Mouse (Mus musculus) neural tube, embryonic 11.5 days (tissue): ENCODE results near the gene Bola1. TPM values are rescaled to one million over a fixed set of nuclear protein-coding genes. Genes with fewer than 3 reads are reported as not detected.
A peak's percentile ranks its signal among the peaks of the same experiment; 100 is the strongest.

Source experiments
- ATAC-seq: fragments of 200-750 bp; cut with Nextera tagmentation; 2 replicates; pipeline ENCODE4 v1.8.0; 2017; ENCODE audit warnings: moderate number of reproducible peaks, mild to moderate bottlenecking, moderate TSS enrichment, moderate library complexity; ENCODE audit not compliant: insufficient read depth, low FRiP score, low TSS enrichment
- DNase-seq: peaks from one replicate; pipeline ENCODE4 v3.0.0-alpha.2; 2015; ENCODE audit warnings: low spot score
- H3K27ac ChIP-seq: fragments of 300-500 bp; sonication (generic); 2 replicates; pipeline ENCODE4 v1.5.1; 2014; ENCODE audit warnings: low read depth, mild to moderate bottlenecking, low read length
- H3K27me3 ChIP-seq: fragments of 300-500 bp; sonication (generic); 2 replicates; pipeline ENCODE4 v1.6.1; 2014; ENCODE audit warnings: mild to moderate bottlenecking, low read length, mixed read lengths; ENCODE audit not compliant: control insufficient read depth, insufficient read depth
- H3K36me3 ChIP-seq: fragments of 300-500 bp; sonication (generic); 2 replicates; pipeline ENCODE4 v1.6.1; 2014; ENCODE audit warnings: mild to moderate bottlenecking, low read length, moderate library complexity, mixed read lengths; ENCODE audit not compliant: control insufficient read depth, insufficient read depth
- H3K4me1 ChIP-seq: fragments of 300-500 bp; sonication (generic); 2 replicates; pipeline ENCODE4 v1.6.1; 2014; ENCODE audit warnings: low read length, mixed read lengths; ENCODE audit not compliant: control insufficient read depth, insufficient read depth
- H3K4me2 ChIP-seq: fragments of 300-500 bp; sonication (generic); 2 replicates; pipeline ENCODE4 v1.6.1; 2014; ENCODE audit warnings: low read depth, mild to moderate bottlenecking, moderate library complexity
- H3K4me3 ChIP-seq: fragments of 300-500 bp; sonication (generic); 2 replicates; pipeline ENCODE4 v1.5.1; 2014; ENCODE audit warnings: low read depth, low read length
- H3K9ac ChIP-seq: fragments of 300-500 bp; sonication (generic); 2 replicates; pipeline ENCODE4 v1.6.1; 2014; ENCODE audit warnings: mild to moderate bottlenecking, low read length
- H3K9me3 ChIP-seq: fragments of 300-500 bp; sonication (generic); 2 replicates; pipeline ENCODE4 v1.6.1; 2016; ENCODE audit warnings: low read length; ENCODE audit not compliant: control insufficient read depth
- WGBS: fragments of 180-500 bp; shearing (Covaris S2); extraction: QIAGEN DNeasy Blood & Tissue Kit; methylation state at CpG from one replicate; pipeline ENCODE4 v1.1.7; 2014; 5-methylcytosine and 5-hydroxymethylcytosine counted together
- polyA plus RNA-seq: library from polyadenylated mRNA; unstranded; fragments of >200 nt; fragmentation: Nextera tagmentation; extraction: Ambion mirVana; gene quantifications from 2 replicates; pipeline ENCODE4 v1.2.1, GENCODE M21; 2014

The Bola1 gene
- polyA plus RNA-seq, 1 experiment from 2014 or later: 70.4 TPM

DNA sequence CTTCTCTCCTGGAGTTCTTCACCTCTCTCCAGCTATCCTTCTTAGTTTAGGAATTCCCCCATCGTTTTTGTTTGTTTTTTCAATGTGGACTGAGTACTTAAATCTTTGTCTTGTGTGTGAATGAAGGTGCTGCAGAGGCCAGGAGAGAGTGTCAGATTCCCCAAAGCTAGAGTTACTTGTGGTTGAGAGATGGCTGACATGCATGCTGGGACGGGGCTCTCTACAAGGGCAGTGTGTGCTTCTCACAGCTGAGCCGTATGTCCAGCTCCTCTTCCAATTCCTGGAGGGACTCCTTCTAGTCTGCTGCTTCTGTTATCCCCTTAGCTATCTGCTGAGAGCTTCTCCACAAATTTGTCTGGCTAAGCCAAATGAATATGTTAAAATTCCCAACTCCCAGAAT lies 16.3 kb upstream of the Bola1 start:
- ATAC-seq (no peak), DNase-seq (no peak)
- no peaks in the 10 kb centered on the region for H3K36me3 ChIP-seq
- no peaks in the 10 kb centered on the region for H3K27me3 ChIP-seq
- peaks cover 9% of the 10 kb centered on the region for H3K4me1 ChIP-seq
- no peak overlapping the region for H3K4me3 ChIP-seq
- H3K4me2 ChIP-seq: no peak overlapping the region
- H3K9me3 ChIP-seq: no peaks in the 10 kb centered on the region
- H3K9ac ChIP-seq: no peak overlapping the region
- 67% methylated on average over 3 of the region's 3 CpGs for WGBS
- H3K27ac ChIP-seq: no peak overlapping the region

DNA sequence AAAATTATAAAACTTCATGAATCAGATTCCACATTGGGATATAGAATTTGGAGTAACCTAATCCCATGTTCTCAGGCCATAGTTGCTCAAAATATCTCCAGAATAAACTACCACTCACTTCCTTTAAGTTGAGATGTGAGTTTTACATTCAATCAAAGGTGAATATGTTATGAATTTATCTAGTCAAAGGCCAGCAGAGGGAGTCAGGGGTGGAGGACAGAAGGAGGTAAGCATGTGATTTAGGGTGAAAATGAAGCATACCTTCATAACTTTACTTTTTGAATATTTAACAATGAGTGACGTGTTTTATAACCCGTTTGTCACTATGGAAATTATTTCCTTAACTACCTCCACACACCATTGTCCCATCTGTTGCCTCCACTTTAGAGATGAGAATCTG lies 15.4 kb upstream of the Bola1 start:
- no peak for DNase-seq
- 97% methylated on average over 2 of the region's 2 CpGs for WGBS

DNA sequence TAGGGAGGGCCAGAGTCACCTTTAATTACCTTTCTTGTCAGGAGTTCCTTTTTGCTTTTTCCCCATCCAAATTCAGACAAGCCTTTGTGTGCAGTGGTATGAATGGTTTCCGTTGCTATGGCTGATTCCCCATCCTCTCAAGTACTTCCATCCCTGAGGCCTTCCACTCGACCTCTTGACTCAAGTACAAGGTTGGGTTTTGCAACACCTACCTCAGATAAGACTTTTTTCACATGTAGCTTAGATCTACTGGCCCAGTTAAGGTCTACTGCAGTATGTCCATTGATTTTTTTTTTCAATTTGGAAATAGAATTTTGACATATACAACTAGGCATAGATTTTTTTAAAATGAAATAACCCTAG lies 12.2 kb upstream of the Bola1 start:
- no peaks in the 10 kb centered on the region for H3K9me3 ChIP-seq
- no peak overlapping the region for H3K9ac ChIP-seq
- WGBS: 76% methylated on average over 2 of the region's 2 CpGs
- H3K27me3 ChIP-seq: no peaks in the 10 kb centered on the region
- no peak for ATAC-seq
- H3K36me3 ChIP-seq: no peaks in the 10 kb centered on the region
- H3K27ac ChIP-seq: no peak overlapping the region
- H3K4me3 ChIP-seq: no peak overlapping the region
- no peaks in the 10 kb centered on the region for H3K4me1 ChIP-seq
- no peak for DNase-seq
- no peak overlapping the region for H3K4me2 ChIP-seq

More for the DNA sequence above, 15.4 kb upstream of the Bola1 start:
- Histone ChIP-seq H3K36me3 (no peaks in the 10 kb centered on the region), H3K9ac (no peak overlapping the region), H3K4me3 (no peak overlapping the region), H3K27ac (no peak overlapping the region), H3K27me3 (no peaks in the 10 kb centered on the region), H3K4me2 (no peak overlapping the region), H3K4me1 (peaks cover 9% of the 10 kb centered on the region), H3K9me3 (no peaks in the 10 kb centered on the region)
- ATAC-seq: no peak

DNA sequence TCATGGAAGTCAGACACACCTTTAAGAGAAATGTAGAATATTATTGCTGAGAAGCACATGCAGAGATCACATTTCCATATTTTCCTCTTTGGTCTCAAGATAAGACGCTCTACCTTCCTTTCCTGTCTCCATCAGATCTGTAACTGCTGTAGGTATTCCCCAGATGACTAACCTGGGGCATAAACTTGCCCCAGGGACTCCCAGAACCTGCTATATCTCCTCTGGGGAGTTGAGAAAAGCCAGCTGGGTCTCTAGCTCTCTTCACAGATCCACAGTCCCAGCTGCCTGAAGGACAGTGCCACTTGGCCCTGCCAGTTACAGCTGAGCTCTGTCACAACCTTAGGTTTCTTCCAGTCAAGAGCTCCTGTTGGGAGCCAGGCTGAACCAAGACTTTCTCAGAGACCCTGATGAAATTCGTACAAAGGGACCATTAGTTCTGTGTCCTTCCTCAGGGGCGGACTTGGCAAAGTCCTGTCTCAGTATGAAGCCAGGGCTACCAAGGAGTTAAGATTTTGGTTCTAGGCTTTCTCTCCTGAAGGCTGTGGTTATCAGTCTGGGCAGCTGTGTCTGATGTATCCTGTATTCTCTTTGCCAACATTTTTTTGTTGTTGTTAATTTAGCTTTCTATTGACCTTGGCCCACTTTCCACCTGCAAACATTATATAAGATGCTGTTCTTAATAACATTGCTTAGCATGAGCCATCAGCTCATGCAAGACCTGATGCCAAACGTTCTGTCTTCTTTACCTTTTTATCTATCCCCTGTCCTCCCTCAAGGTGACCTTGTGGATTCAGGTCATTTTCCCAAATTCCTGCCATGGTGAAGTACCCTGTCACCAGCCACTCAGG lies 11.6 kb upstream of the Bola1 start:
- no peaks in the 10 kb centered on the region for H3K4me1 ChIP-seq
- DNase-seq (no peak), ATAC-seq (no peak)
- H3K4me3 ChIP-seq: no peak overlapping the region
- no peak overlapping the region for H3K9ac ChIP-seq
- no peak overlapping the region for H3K4me2 ChIP-seq
- no peaks in the 10 kb centered on the region for H3K36me3 ChIP-seq
- no peak overlapping the region for H3K27ac ChIP-seq
- no peaks in the 10 kb centered on the region for H3K27me3 ChIP-seq
- no peaks in the 10 kb centered on the region for H3K9me3 ChIP-seq
- WGBS: 77% methylated on average over 4 of the region's 4 CpGs

DNA sequence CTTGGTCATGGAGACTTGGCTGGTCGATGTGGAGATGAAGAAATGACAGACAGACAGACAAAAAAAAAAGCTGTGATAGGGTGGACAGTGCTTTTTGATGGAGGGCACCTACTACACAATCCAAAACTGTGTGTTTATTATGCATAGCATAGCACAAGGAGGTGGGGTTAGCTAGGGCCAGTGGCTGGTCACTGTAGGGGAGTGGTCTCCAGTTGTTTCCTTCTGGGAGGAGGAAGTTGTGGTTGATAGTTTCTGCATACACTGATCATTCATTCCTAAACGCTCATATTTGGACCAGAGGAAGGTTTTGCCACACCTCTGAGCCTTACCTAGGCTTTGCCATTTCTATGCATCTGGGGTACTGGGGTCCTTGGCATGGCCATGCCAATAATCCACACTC lies 10.9 kb upstream of the Bola1 start:
- H3K27ac ChIP-seq: no peak overlapping the region
- DNase-seq: no peak
- ATAC-seq: no peak
- WGBS: 80% methylated on average over 2 of the region's 2 CpGs
- H3K4me1 ChIP-seq: no peaks in the 10 kb centered on the region
- no peak overlapping the region for H3K4me3 ChIP-seq
- H3K9me3 ChIP-seq: no peaks in the 10 kb centered on the region
- no peak overlapping the region for H3K9ac ChIP-seq
- no peak overlapping the region for H3K4me2 ChIP-seq
- no peaks in the 10 kb centered on the region for H3K36me3 ChIP-seq
- no peaks in the 10 kb centered on the region for H3K27me3 ChIP-seq

DNA sequence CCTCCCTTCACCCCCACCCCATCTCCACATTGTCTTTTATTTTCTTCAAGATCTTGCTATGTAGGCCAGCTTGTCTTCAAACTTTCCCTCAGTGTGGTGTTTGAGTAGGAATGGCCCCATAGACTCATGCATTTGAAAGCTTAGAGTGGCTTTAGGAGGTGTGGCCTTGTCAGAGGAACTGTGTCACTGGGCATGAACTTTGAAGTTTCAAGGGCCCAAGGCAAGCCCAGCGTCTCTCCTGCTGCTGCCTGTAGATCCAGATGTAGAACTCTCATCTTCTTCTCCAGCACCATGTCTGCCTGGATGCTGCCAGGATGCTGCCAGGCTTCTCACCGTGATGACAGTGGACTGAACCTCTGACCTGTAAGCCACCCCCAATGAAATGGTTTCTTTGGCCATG lies 9.3 kb upstream of the Bola1 start:
- ATAC-seq: no peak

DNA sequence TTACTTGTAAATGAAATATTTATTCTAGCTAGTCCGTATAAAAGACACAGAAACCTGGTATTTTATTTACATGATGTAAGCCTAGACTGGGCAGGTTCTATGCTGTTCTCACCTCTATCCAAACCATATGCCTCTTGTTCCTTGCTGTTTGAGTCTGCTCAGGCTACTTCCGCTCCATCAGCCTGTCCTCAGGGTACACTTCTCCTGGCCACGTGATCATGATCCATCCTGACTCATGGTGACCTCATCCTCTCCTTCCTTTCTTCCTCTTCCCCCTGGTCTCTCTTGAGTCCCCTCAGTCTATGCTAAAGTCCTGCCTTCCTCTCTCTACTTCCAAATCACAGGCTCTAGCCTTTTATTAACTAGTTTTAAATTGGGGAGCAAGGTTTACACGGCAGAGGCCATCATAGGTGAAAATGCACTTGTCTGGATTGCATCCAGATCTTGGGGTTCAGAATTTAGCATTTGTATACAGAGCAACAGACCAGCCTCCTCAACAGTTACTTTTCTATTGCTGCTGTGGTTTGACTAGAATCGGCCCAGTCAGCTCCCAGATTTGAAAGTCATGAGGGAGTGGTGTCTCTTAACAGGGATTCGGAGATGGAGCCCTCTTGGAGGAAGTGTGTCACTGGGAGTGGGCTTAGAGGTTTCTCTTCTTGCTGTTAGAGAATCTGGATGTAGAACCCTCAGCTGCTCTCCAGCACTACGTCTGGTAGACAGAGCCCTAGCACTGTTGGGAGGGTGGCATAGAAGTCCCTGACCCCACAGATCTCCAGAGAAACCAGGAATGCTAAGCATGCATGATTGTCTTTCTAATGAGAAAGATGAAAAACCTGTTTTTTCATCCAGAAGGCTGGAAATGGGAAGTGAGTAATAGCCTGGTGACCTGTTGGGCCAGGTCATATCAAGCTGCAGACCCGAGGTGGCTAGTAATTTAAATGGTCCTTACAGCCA lies 7.5 kb upstream of the Bola1 start:
- Histone ChIP-seq H3K4me1 (peaks cover 11% of the 10 kb centered on the region), H3K27ac (no peak overlapping the region), H3K4me3 (no peak overlapping the region), H3K27me3 (no peaks in the 10 kb centered on the region), H3K36me3 (no peaks in the 10 kb centered on the region), H3K9ac (no peak overlapping the region), H3K9me3 (no peaks in the 10 kb centered on the region), H3K4me2 (no peak overlapping the region)
- ATAC-seq: no peak
- no peak for DNase-seq
- WGBS: 74% methylated on average over 8 of the region's 8 CpGs

More for the DNA sequence above, 9.3 kb upstream of the Bola1 start:
- WGBS: 77% methylated on average over 2 of the region's 2 CpGs
- no peak for DNase-seq
- H3K36me3 ChIP-seq: no peaks in the 10 kb centered on the region
- H3K27ac ChIP-seq: no peak overlapping the region
- H3K4me1 ChIP-seq: no peaks in the 10 kb centered on the region
- no peaks in the 10 kb centered on the region for H3K27me3 ChIP-seq
- H3K4me3 ChIP-seq: no peak overlapping the region
- H3K9me3 ChIP-seq: no peaks in the 10 kb centered on the region
- H3K4me2 ChIP-seq: no peak overlapping the region
- no peak overlapping the region for H3K9ac ChIP-seq

DNA sequence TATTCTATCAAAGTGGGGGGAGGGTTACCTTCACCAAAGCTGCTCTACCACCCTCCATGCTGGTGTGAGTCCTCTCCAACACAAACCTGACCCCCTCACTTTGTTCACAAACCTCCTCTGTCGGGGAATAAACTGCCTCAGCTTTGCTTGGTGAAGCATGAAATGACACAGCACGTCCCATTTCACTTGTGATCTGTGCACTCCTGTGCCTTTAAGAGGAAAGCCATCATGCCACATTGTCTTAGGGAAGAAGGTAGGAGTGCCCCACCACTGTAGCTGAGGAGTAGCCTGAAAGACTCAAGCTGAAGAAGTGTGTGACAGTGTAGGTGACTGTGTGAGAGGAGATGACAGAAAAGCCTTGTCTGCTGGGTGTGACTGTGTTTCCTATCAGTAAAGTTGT lies 5.9 kb upstream of the Bola1 start:
- Histone ChIP-seq H3K27me3 (no peaks in the 10 kb centered on the region), H3K4me1 (peaks cover 18% of the 10 kb centered on the region), H3K27ac (no peak overlapping the region), H3K36me3 (no peaks in the 10 kb centered on the region), H3K9ac (no peak overlapping the region), H3K9me3 (no peaks in the 10 kb centered on the region), H3K4me3 (no peak overlapping the region; the same call in 1 of the 2 replicates), H3K4me2 (0 out of 2 replicates have a peak overlapping the region, but pooled peaks have one; percentile 2)
- WGBS: 31% methylated on average over 2 of the region's 2 CpGs
- ATAC-seq: no peak
- DNase-seq: no peak
